Mouse (Mus musculus): ENCODE data around the gene Tmem132e. TPM values are rescaled to one million over a fixed set of nuclear protein-coding genes. Genes with fewer than 3 reads are reported as not detected.

Gene Tmem132e
- polyA plus RNA-seq (2016; fragmentation: Nextera tagmentation; extraction: Ambion mirVana), result 0.50 and 0.55 TPM in 2 replicates

DNA sequence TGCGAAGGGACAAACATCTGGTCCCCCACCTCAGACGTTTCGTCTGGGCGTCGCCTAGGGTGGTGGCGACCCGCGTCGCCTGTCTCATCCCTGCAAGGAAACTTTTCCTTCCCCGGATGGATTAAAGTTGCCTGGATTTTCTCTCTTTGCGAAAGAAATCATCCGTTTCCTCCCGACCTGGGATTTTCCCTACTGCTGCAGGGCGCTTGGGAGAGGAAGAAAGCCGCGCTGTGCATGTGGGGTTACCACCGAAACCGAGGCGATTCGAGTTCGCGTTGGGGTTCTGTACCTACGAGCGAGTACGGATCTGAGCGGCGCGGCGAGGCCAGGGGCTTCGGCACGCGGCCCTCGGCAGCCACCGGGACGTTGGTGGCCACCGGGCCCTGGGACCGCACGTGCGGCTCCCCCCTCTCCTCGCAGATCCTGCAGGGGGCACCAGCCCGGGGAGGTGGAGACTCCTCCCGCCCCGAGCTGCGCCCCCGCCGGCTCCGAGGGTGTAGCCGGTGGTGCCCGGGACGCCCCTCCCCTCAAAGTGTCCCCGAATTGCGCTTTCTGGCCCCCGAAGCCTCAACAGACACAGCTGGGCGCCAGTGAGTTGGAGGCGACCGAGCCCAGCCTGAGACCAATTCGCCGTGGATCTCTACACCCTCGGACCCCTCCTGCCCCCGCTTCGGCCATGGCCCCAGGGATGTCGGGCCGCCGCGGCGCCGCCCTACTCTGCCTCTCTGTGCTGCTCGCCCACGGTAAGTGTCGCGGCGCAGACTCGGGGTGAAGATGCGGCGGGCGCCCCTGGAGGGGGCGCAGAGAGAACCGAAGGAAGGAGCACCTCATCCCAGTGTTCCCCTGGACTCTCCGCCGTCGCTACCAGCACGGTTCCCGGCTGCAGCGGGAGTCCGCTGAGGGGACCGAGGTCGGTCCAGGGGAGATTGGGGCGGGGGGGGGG is at the start of gene Tmem132e:
Tmem132e (plus strand) TSS at position 530 of the 943 bp plus-strand sequence.
- Histone ChIP-seq H3K27me3 (ENCODE audit: low read depth, poor library complexity, severe bottlenecking) (peaks cover 100% of the 10 kb centered on the region), H3K36me3 (no peaks in the 10 kb centered on the region), H3K27ac (peak within 1 kb of the TSS; percentile 58), H3K9me3 (replicated peaks) (no peaks in the 10 kb centered on the region), H3K4me3 (peak within 1 kb of the TSS; percentile 63), H3K4me1 (peaks cover 38% of the 10 kb centered on the region)
- DNase-seq (ENCODE audit: low spot score), result peak; percentile 71
- under 1% methylated on average over 88 of the region's 88 CpGs for WGBS

DNA sequence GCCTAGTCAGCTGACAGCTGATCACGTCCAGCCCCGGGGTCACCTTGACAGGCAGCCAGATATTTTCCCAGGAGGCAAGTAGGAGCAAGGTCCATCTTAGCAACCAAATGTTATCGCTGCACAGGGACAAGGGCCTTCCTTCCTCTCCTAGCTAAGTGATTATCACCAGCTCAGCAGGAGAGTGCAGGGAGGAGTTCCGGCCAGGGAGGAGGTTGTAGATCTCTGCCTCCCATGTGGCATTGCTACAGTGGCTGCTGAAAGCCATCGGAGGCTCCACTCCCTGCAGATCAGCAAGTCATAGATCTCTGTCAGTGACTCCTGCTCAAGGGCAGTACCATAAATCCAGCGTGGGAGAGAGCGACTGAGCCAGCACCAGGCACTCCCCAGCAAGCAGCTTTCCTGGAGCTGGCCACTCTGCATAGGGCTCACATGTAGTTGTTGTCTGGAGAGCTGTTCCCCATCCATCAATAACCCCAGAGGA is 48.7 kb upstream of the Tmem132e start:
- WGBS, result 14% methylated on average over 7 of the region's 7 CpGs
- Histone ChIP-seq H3K36me3 (no peaks in the 10 kb centered on the region), H3K27ac (no peak overlapping the region), H3K4me1 (peaks cover 19% of the 10 kb centered on the region), H3K27me3 (ENCODE audit: low read depth, poor library complexity, severe bottlenecking) (no peaks in the 10 kb centered on the region), H3K9me3 (replicated peaks) (no peaks in the 10 kb centered on the region), H3K4me3 (no peak overlapping the region; the same call in 1 of the 2 replicates)
- peak; percentile 42 for DNase-seq (ENCODE audit: low spot score)

DNA sequence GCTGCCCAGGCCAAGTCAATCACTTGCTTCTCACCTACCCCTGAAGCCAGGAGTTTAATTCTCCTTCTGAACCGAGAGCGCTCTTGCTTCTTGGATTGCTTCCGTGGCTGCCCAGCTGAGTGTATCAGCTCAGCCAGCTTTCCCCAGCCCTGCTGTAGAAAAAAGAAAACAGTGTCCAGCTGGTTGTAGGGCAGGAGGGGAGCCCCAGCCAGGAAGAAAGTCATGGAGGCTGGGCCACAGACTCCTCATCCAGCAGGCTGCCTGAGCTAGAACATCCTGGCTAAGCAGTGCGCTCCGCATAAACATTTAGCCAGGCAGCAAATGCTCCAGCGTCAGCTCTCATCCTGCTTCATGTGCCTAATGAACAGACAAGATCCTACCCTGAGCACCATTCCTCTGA is 48.3 kb upstream of the Tmem132e start:
- H3K27ac ChIP-seq, result no peak overlapping the region; the same call in 1 of the 2 replicates
- DNase-seq (ENCODE audit: low spot score), result no peak
- 37% methylated on average over 6 of the region's 6 CpGs for WGBS

GRCm38 (mm10) chr11:82340900-82341299 is 47.8 kb upstream of the Tmem132e start:
- Histone ChIP-seq H3K27me3 (ENCODE audit: low read depth, poor library complexity, severe bottlenecking) (no peaks in the 10 kb centered on the region), H3K9me3 (replicated peaks) (no peaks in the 10 kb centered on the region), H3K4me1 (peaks cover 24% of the 10 kb centered on the region), H3K36me3 (no peaks in the 10 kb centered on the region), H3K4me3 (no peak overlapping the region), H3K27ac (no peak overlapping the region; the same call in 1 of the 2 replicates)
- 53% methylated on average over 2 of the region's 2 CpGs for WGBS
- DNase-seq (ENCODE audit: low spot score), result no peak

More for the DNA sequence above, 48.3 kb upstream of the Tmem132e start:
- Histone ChIP-seq H3K36me3 (no peaks in the 10 kb centered on the region), H3K9me3 (replicated peaks) (no peaks in the 10 kb centered on the region), H3K4me3 (no peak overlapping the region; the same call in 1 of the 2 replicates), H3K27me3 (ENCODE audit: low read depth, poor library complexity, severe bottlenecking) (no peaks in the 10 kb centered on the region), H3K4me1 (peaks cover 19% of the 10 kb centered on the region)

GRCm38 (mm10) chr11:82351039-82351438 is 37.7 kb upstream of the Tmem132e start:
- Histone ChIP-seq H3K4me3 (no peak overlapping the region), H3K4me1 (no peaks in the 10 kb centered on the region), H3K27ac (no peak overlapping the region), H3K9me3 (replicated peaks) (no peaks in the 10 kb centered on the region), H3K36me3 (no peaks in the 10 kb centered on the region), H3K27me3 (ENCODE audit: low read depth, poor library complexity, severe bottlenecking) (no peaks in the 10 kb centered on the region)
- 84% methylated on average over 10 of the region's 10 CpGs for WGBS
- DNase-seq (ENCODE audit: low spot score), result no peak

- WGBS, result 71% methylated on average over 11 of the region's 11 CpGs
- H3K36me3 ChIP-seq, result no peaks in the 10 kb centered on the region
- DNase-seq (ENCODE audit: low spot score), result peak; percentile 37
- H3K4me1 ChIP-seq, result peaks cover 6% of the 10 kb centered on the region
- H3K9me3 ChIP-seq (replicated peaks), result no peaks in the 10 kb centered on the region
- no peak overlapping the region for H3K4me3 ChIP-seq
- H3K27me3 ChIP-seq (ENCODE audit: low read depth, poor library complexity, severe bottlenecking), result no peaks in the 10 kb centered on the region
- no peak overlapping the region for H3K27ac ChIP-seq
Measured at GRCm38 (mm10) chr11:82370151-82370550, 18.5 kb upstream of the Tmem132e start.

- no peak overlapping the region for H3K27ac ChIP-seq
- WGBS, result 70% methylated on average over 4 of the region's 4 CpGs
- H3K36me3 ChIP-seq, result no peaks in the 10 kb centered on the region
- H3K27me3 ChIP-seq (ENCODE audit: low read depth, poor library complexity, severe bottlenecking), result no peaks in the 10 kb centered on the region
- no peaks in the 10 kb centered on the region for H3K9me3 ChIP-seq (replicated peaks)
- peaks cover 6% of the 10 kb centered on the region for H3K4me1 ChIP-seq
- no peak overlapping the region for H3K4me3 ChIP-seq
- DNase-seq (ENCODE audit: low spot score), result peak; percentile 63
Measured at GRCm38 (mm10) chr11:82371577-82371976, 17.1 kb upstream of the Tmem132e start.

DNA sequence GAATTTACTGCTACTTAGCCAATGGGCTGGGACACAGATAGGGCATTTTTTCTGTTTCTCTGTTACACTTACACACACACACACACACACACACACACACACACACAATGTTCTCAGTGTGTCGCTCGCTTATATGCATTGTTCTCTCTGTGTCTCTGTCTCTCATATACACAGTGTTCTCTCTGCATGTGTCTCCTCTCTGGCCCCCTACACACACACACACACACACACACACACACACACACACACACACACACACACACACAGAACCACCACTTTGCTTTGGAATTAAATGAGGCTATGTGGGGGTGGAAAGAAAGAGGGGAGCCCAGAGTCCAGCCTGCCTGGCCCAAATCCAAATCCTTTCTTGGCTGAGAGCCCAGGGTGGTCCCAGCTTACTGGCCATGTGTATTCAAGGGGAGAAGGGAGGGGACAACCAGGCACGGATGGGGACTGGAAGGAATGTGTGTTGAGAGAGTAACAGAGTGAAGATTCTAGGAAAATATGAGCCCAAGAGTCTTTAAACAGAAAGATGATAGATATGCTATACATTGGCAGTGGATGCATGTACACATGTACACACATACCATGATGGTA is 8.0 kb upstream of the Tmem132e start:
- Histone ChIP-seq H3K27me3 (ENCODE audit: low read depth, poor library complexity, severe bottlenecking) (peaks cover 74% of the 10 kb centered on the region), H3K4me1 (no peaks in the 10 kb centered on the region), H3K27ac (no peak overlapping the region), H3K9me3 (replicated peaks) (no peaks in the 10 kb centered on the region), H3K36me3 (no peaks in the 10 kb centered on the region), H3K4me3 (no peak overlapping the region)
- no peak for DNase-seq (ENCODE audit: low spot score)
- 72% methylated on average over 3 of the region's 3 CpGs for WGBS

DNA sequence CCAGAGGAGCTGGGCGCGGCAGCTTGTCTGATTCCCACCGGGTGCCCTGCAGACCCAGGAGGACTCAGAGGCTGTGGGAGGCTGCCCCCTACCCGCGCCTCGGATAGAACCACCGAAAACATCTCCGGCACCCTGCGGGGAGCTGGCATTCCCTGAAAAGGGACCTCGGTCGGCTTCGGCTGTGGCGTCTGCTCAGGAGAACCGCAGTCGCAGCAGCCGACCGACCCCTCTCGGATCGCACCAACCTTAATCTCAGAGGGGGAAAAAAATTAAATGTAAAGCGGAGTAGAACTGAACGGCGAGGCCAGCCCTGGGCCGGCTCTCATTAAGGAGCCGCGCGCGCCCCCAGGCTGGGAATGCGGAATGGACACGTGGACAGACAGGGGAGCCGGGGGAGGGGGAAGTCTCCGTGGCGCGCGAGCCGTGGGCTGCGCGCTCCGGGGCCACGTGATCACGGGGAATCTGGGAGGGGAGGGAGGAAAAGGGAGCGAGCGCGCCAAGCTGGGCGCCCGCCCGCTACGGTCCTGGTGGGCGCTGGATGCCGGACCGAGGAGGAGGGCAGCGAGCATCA is 1.6 kb upstream of the Tmem132e start:
- under 1% methylated on average over 51 of the region's 51 CpGs for WGBS
- Histone ChIP-seq H3K4me3 (peak overlapping the region; percentile 63), H3K27ac (0 out of 2 replicates have a peak overlapping the region, but pooled peaks have one; percentile 10), H3K4me1 (peaks cover 38% of the 10 kb centered on the region), H3K27me3 (ENCODE audit: low read depth, poor library complexity, severe bottlenecking) (peaks cover 98% of the 10 kb centered on the region), H3K36me3 (no peaks in the 10 kb centered on the region), H3K9me3 (replicated peaks) (no peaks in the 10 kb centered on the region)
- peak; percentile 72 for DNase-seq (ENCODE audit: low spot score)

DNA sequence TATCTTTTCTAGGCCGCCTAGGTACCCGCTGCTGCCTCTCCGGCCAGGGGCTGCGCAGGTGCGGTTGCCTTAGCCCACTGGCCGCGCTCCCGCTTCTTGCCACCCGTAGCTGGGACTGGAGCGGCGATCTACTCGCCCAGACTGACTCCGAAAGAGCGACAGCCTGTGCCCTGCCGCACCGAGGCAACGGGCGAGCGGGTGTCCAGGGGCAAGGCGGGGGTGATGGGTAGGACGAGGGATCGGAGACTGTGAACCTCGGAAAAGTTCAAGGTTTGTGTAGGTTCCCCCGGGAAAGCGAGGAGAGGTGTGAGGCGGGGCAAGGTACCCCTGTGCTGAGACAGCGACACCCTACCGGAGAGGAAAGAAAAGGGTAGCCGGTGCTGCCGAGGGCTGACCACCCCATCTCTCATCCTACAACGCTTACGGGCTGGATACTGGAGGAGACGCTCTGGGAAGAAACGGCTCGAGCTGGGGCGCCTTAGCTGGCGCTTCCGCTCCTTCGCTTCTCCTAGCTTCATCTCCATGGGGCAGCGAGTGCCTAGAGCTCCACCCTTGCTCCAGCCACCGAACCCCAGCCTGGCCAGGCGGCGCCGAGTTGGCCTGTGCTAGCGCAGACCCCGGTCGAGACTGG is 874 bp upstream of the Tmem132e start:
- peak overlapping the region; percentile 63 for H3K4me3 ChIP-seq
- peak; percentile 68 for DNase-seq (ENCODE audit: low spot score)
- no peaks in the 10 kb centered on the region for H3K36me3 ChIP-seq
- H3K27ac ChIP-seq, result peak overlapping the region; percentile 58; the same call in 1 of the 2 replicates
- peaks cover 100% of the 10 kb centered on the region for H3K27me3 ChIP-seq (ENCODE audit: low read depth, poor library complexity, severe bottlenecking)
- no peaks in the 10 kb centered on the region for H3K9me3 ChIP-seq (replicated peaks)
- peaks cover 38% of the 10 kb centered on the region for H3K4me1 ChIP-seq
- WGBS, result under 1% methylated on average over 47 of the region's 47 CpGs

DNA sequence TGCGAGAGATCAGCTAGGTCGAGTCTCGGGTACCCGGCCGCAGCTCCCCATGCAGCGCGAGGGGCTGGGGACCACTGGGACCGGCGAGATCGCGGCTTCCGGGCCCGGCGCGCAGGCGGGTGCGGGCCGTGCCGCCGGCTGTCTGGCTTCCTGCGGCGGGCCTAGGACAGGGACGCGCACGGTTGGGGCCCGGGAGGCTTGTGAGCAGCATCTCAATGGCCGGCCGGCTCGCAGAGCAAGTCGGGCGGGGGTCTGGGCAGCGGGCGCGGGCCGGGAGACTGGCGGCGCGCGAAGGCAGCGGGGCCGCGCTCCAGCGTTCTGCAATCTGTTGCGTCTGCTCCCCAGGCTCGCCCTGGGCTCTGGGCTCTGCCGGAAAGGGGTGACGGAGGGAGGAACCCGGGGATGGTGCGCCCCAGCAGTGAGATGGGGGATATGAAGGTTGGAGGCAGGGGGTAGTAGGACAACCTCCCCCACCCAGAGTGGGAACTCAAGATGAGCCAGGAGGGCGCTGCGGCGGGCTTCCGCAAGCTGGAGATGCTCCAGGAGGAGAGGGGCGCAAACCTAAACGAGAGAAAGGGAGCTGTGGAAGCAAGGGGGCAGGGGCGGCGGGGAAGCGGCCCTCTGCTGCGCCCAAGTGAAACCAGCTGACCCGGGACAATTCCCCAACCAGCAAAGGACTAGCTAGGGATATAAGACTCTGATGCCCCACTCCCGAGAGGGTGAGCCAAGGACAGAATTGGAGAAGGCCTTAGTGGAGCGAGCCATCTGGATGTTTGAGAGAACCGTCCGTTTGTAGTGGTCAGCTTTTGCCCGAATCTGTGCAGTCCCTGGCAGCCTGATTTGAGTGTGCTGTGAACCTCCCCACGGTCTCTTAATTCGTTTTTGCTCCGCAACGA is 944 bp downstream of the Tmem132e start:
- Histone ChIP-seq H3K4me3 (peak overlapping the region; percentile 63), H3K36me3 (no peaks in the 10 kb centered on the region), H3K9me3 (replicated peaks) (no peaks in the 10 kb centered on the region), H3K27ac (peak overlapping the region; percentile 58), H3K4me1 (peaks cover 38% of the 10 kb centered on the region), H3K27me3 (ENCODE audit: low read depth, poor library complexity, severe bottlenecking) (peaks cover 97% of the 10 kb centered on the region)
- peak; percentile 69 for DNase-seq (ENCODE audit: low spot score)
- 2% methylated on average over 69 of the region's 69 CpGs for WGBS
